Mouse (Mus musculus): ENCODE results near the gene Mpg. TPM values are rescaled to one million over a fixed set of nuclear protein-coding genes. Genes with fewer than 3 reads are reported as not detected.
"Not testable (repeated sequence)": the region's sequence is repeated elsewhere in the genome, so short reads cannot be mapped to it uniquely, and the experiment has no call there.

The Mpg gene
- polyA plus RNA-seq, 1 experiment from 2014 or later, result 41.2 TPM

- 85% methylated on average over 10 of the region's 10 CpGs for whole genome bisulfite sequencing
Observed at GRCm38 (mm10) chr11:32194086-32194485, 32.2 kb upstream of the Mpg start.

GRCm38 (mm10) chr11:32194626-32195025 lies 31.7 kb upstream of the Mpg start:
- H3K27me3 ChIP-seq (replicated peaks), result no peaks in the 10 kb centered on the region
- H3K4me2 ChIP-seq, result no peak overlapping the region
- H3K4me1 ChIP-seq, result no peaks in the 10 kb centered on the region
- H3K9me3 ChIP-seq, result no peaks in the 10 kb centered on the region
- H3K4me3 ChIP-seq, result no peak overlapping the region
- no peak overlapping the region for H3K27ac ChIP-seq
- H3K36me3 ChIP-seq (replicated peaks), result no peaks in the 10 kb centered on the region
- no peak overlapping the region for H3K9ac ChIP-seq
- 83% methylated on average over 5 of the region's 5 CpGs for WGBS
- ATAC-seq (replicated peaks), result no peak

More at GRCm38 (mm10) chr11:32194086-32194485, 32.2 kb upstream of the Mpg start:
- Histone ChIP-seq H3K4me3 (no peak overlapping the region), H3K36me3 (replicated peaks) (no peaks in the 10 kb centered on the region), H3K9me3 (no peaks in the 10 kb centered on the region), H3K27ac (no peak overlapping the region), H3K4me2 (no peak overlapping the region), H3K9ac (no peak overlapping the region), H3K27me3 (replicated peaks) (no peaks in the 10 kb centered on the region), H3K4me1 (no peaks in the 10 kb centered on the region)
- no peak for ATAC-seq (replicated peaks)

- Histone ChIP-seq H3K4me3 (no peak overlapping the region), H3K27ac (no peak overlapping the region), H3K27me3 (replicated peaks) (no peaks in the 10 kb centered on the region), H3K9me3 (no peaks in the 10 kb centered on the region), H3K9ac (no peak overlapping the region), H3K36me3 (replicated peaks) (no peaks in the 10 kb centered on the region), H3K4me1 (no peaks in the 10 kb centered on the region), H3K4me2 (no peak overlapping the region)
- WGBS, result 28% methylated on average over 11 of the region's 11 CpGs
- no peak for ATAC-seq (replicated peaks)
Observed at GRCm38 (mm10) chr11:32195867-32196540, 30.3 kb upstream of the Mpg start.

GRCm38 (mm10) chr11:32196727-32197126 lies 29.6 kb upstream of the Mpg start:
- Histone ChIP-seq H3K27ac (no peak overlapping the region), H3K9me3 (no peaks in the 10 kb centered on the region), H3K4me3 (no peak overlapping the region), H3K4me1 (no peaks in the 10 kb centered on the region), H3K9ac (no peak overlapping the region), H3K4me2 (no peak overlapping the region), H3K27me3 (replicated peaks) (no peaks in the 10 kb centered on the region), H3K36me3 (replicated peaks) (no peaks in the 10 kb centered on the region)
- 77% methylated on average over 6 of the region's 6 CpGs for WGBS
- ATAC-seq (replicated peaks), result no peak

- H3K9me3 ChIP-seq, result no peaks in the 10 kb centered on the region
- H3K4me1 ChIP-seq, result no peaks in the 10 kb centered on the region
- H3K27ac ChIP-seq, result no peak overlapping the region
- no peak overlapping the region for H3K4me3 ChIP-seq
- no peaks in the 10 kb centered on the region for H3K27me3 ChIP-seq (replicated peaks)
- no peaks in the 10 kb centered on the region for H3K36me3 ChIP-seq (replicated peaks)
- H3K9ac ChIP-seq, result no peak overlapping the region
- no peak overlapping the region for H3K4me2 ChIP-seq
- 66% methylated on average over 3 of the region's 3 CpGs for WGBS
- ATAC-seq (replicated peaks), result no peak
Observed at GRCm38 (mm10) chr11:32197766-32198165, 28.5 kb upstream of the Mpg start.

- H3K9ac ChIP-seq, result no peak overlapping the region
- H3K27ac ChIP-seq, result no peak overlapping the region
- no peaks in the 10 kb centered on the region for H3K27me3 ChIP-seq (replicated peaks)
- H3K4me2 ChIP-seq, result no peak overlapping the region
- ATAC-seq (replicated peaks), result no peak
- no peaks in the 10 kb centered on the region for H3K9me3 ChIP-seq
- 75% methylated on average over 14 of the region's 14 CpGs for WGBS
- no peaks in the 10 kb centered on the region for H3K36me3 ChIP-seq (replicated peaks)
- no peaks in the 10 kb centered on the region for H3K4me1 ChIP-seq
- no peak overlapping the region for H3K4me3 ChIP-seq
Observed at GRCm38 (mm10) chr11:32198256-32198955, 27.9 kb upstream of the Mpg start.

GRCm38 (mm10) chr11:32199230-32199629 lies 27.1 kb upstream of the Mpg start:
- ATAC-seq (replicated peaks), result no peak
- WGBS, result 38% methylated on average over 6 of the region's 6 CpGs

GRCm38 (mm10) chr11:32200075-32200601 lies 26.2 kb upstream of the Mpg start, which contains the start of gene Il9r:
TSS of gene Il9r (minus strand) at chr11:32200279.
- peaks cover 5% of the 10 kb centered on the region; the same call in 1 of the 2 replicates for H3K4me1 ChIP-seq
- H3K27me3 ChIP-seq (replicated peaks), result no peaks in the 10 kb centered on the region
- ATAC-seq (replicated peaks), result no peak
- H3K27ac ChIP-seq, result no peak within 1 kb of the TSS
- no peak within 1 kb of the TSS for H3K4me2 ChIP-seq
- WGBS, result 69% methylated on average over 10 of the region's 10 CpGs
- no peak within 1 kb of the TSS for H3K4me3 ChIP-seq
- H3K9ac ChIP-seq, result no peak within 1 kb of the TSS
- no peaks in the 10 kb centered on the region for H3K9me3 ChIP-seq
- H3K36me3 ChIP-seq (replicated peaks), result no peaks in the 10 kb centered on the region

More at GRCm38 (mm10) chr11:32199230-32199629, 27.1 kb upstream of the Mpg start:
- H3K36me3 ChIP-seq (replicated peaks), result no peaks in the 10 kb centered on the region
- H3K4me2 ChIP-seq, result no peak overlapping the region
- no peaks in the 10 kb centered on the region for H3K9me3 ChIP-seq
- no peaks in the 10 kb centered on the region for H3K27me3 ChIP-seq (replicated peaks)
- no peaks in the 10 kb centered on the region for H3K4me1 ChIP-seq
- H3K9ac ChIP-seq, result no peak overlapping the region
- H3K4me3 ChIP-seq, result no peak overlapping the region
- H3K27ac ChIP-seq, result no peak overlapping the region

GRCm38 (mm10) chr11:32200992-32201391 lies 25.3 kb upstream of the Mpg start:
- ATAC-seq (replicated peaks), result not testable (repeated sequence)

GRCm38 (mm10) chr11:32201922-32202685 lies 24.2 kb upstream of the Mpg start:
- no peak for ATAC-seq (replicated peaks)
- Histone ChIP-seq H3K4me3 (no peak overlapping the region), H3K27me3 (replicated peaks) (no peaks in the 10 kb centered on the region), H3K9ac (no peak overlapping the region), H3K4me1 (peaks cover 15% of the 10 kb centered on the region), H3K27ac (no peak overlapping the region), H3K4me2 (no peak overlapping the region), H3K9me3 (no peaks in the 10 kb centered on the region), H3K36me3 (replicated peaks) (no peaks in the 10 kb centered on the region)
- 77% methylated on average over 11 of the region's 11 CpGs for WGBS

More at GRCm38 (mm10) chr11:32200992-32201391, 25.3 kb upstream of the Mpg start:
- H3K4me3 ChIP-seq; H3K27ac ChIP-seq; H3K27me3 ChIP-seq (replicated peaks); H3K9me3 ChIP-seq; H3K36me3 ChIP-seq (replicated peaks); H3K4me2 ChIP-seq; H3K9ac ChIP-seq: not testable (repeated sequence)
- peaks cover 10% of the 10 kb centered on the region for H3K4me1 ChIP-seq
- WGBS, result 81% methylated on average over 1 of the region's 1 CpGs

- peaks cover 15% of the 10 kb centered on the region for H3K4me1 ChIP-seq
- H3K27me3 ChIP-seq (replicated peaks), result no peaks in the 10 kb centered on the region
- H3K4me2 ChIP-seq, result peak within 1 kb of the TSS; percentile 83
- H3K9ac ChIP-seq, result peak within 1 kb of the TSS; percentile 70
- ATAC-seq (replicated peaks), result peak; percentile 100
- H3K9me3 ChIP-seq, result no peaks in the 10 kb centered on the region
- WGBS, result under 1% methylated on average over 52 of the region's 52 CpGs
- peak within 1 kb of the TSS; percentile 60; the same call in 1 of the 2 replicates for H3K27ac ChIP-seq
- H3K4me3 ChIP-seq, result peak within 1 kb of the TSS; percentile 76
- H3K36me3 ChIP-seq (replicated peaks), result peaks cover 5% of the 10 kb centered on the region; the same call in 1 of the 2 replicates
Observed at GRCm38 (mm10) chr11:32205058-32205873, 21.0 kb upstream of the Mpg start, which contains the start of gene Snrnp25. TSS of gene Snrnp25 (plus strand) at chr11:32205415.
